Mouse (Mus musculus): ENCODE results near the gene Atxn10. TPM values are rescaled to one million over a fixed set of nuclear protein-coding genes. Genes with fewer than 3 reads are reported as not detected.

Gene Atxn10
- polyA plus RNA-seq, 1 experiment from 2014 or later: 457 TPM

DNA sequence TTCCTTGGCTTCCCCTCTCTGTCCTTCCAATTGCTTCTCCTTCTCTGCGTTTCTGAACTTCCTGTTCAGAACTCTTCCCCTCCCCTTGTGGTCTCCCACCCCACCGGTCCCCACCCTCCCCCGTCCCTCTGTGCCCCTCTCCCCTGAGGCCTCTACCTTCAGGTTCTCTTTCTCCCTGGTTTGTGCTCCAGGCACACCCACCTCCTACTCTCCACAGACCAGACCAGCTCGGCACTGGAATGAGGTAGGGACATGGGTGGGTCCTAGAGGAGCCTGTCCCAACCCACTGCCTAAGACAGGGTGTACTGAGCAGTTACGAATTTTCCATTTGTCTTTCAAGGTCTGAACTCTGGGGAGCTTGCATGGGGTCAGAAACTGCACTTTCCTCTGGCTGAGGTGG lies 143.9 kb downstream of the Atxn10 start:
- H3K4me2 ChIP-seq (replicated peaks; ENCODE audit: low read depth, low read length): no peak overlapping the region
- H3K4me3 ChIP-seq (ENCODE audit: low read depth, low read length): no peak overlapping the region
- no peak overlapping the region for H3K9ac ChIP-seq (ENCODE audit: low read depth, low read length)
- H3K36me3 ChIP-seq (ENCODE audit: control insufficient read depth, insufficient read depth, low read length): no peaks in the 10 kb centered on the region
- ATAC-seq (ENCODE audit: low FRiP score) (no peak), DNase-seq (ENCODE audit: low spot score) (no peak)
- no peaks in the 10 kb centered on the region for H3K9me3 ChIP-seq (ENCODE audit: control insufficient read depth, low read length)
- H3K27me3 ChIP-seq (ENCODE audit: control insufficient read depth, insufficient read depth, low read length): no peaks in the 10 kb centered on the region
- peaks cover 4% of the 10 kb centered on the region for H3K4me1 ChIP-seq (replicated peaks; ENCODE audit: control insufficient read depth, insufficient read depth, low read length)
- H3K27ac ChIP-seq (ENCODE audit: low read depth, low read length): no peak overlapping the region
- 58% methylated on average over 5 of the region's 5 CpGs for WGBS

DNA sequence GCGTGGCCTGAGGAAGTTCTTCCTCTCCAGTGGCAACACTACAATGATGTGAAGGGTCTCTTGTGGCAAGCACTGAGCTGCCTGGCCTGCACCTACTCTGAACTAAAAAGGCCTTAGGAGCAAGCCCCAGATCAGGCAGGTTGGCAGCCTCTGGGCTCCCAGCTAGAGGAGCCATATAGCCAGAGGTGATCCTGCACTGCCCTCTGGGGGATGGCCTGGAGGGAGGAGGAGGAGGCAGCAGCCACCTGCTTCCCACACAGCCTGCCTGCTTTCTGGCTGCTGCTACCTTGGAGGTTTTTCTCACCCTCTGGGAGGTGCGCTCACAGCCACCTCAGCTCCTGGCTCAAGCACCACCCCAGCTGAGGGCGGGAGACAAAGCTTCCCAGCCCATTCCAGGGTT lies 144.6 kb downstream of the Atxn10 start:
- whole genome bisulfite sequencing: 23% methylated on average over 3 of the region's 3 CpGs
- H3K27me3 ChIP-seq (ENCODE audit: control insufficient read depth, insufficient read depth, low read length): no peaks in the 10 kb centered on the region

DNA sequence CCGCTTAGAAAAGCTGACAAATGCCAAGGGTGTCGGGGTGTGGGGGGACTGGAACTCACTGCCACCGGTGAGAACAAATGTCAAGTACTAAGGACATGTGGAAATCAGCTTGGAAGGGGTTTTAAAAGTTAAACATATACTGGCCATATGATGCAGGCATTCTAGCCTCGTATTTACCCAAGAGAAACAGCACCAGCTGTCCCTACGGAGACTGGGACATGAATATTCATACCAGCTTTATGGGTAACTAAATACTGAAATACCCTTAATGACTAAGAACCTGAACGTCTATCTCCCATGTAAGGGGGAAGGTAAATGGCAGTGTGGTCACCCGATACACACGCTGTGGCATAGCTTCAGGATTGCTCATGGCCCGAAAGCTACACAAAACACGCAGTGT lies 152.9 kb downstream of the Atxn10 start:
- DNase-seq (ENCODE audit: low spot score) (no peak), ATAC-seq (ENCODE audit: low FRiP score) (no peak)
- Histone ChIP-seq H3K4me1 (replicated peaks; ENCODE audit: control insufficient read depth, insufficient read depth, low read length) (peaks cover 3% of the 10 kb centered on the region; the same call in 1 of the 2 replicates), H3K9ac (ENCODE audit: low read depth, low read length) (no peak overlapping the region), H3K9me3 (ENCODE audit: control insufficient read depth, low read length) (no peaks in the 10 kb centered on the region), H3K27me3 (ENCODE audit: control insufficient read depth, insufficient read depth, low read length) (no peaks in the 10 kb centered on the region), H3K27ac (ENCODE audit: low read depth, low read length) (no peak overlapping the region), H3K4me2 (replicated peaks; ENCODE audit: low read depth, low read length) (no peak overlapping the region), H3K36me3 (ENCODE audit: control insufficient read depth, insufficient read depth, low read length) (no peaks in the 10 kb centered on the region), H3K4me3 (ENCODE audit: low read depth, low read length) (no peak overlapping the region)
- 82% methylated on average over 10 of the region's 10 CpGs for whole genome bisulfite sequencing

More for the DNA sequence above, 144.6 kb downstream of the Atxn10 start:
- peak; percentile 43 for ATAC-seq (ENCODE audit: low FRiP score)
- Histone ChIP-seq H3K9ac (ENCODE audit: low read depth, low read length) (no peak overlapping the region), H3K4me1 (replicated peaks; ENCODE audit: control insufficient read depth, insufficient read depth, low read length) (peaks cover 4% of the 10 kb centered on the region), H3K9me3 (ENCODE audit: control insufficient read depth, low read length) (no peaks in the 10 kb centered on the region), H3K36me3 (ENCODE audit: control insufficient read depth, insufficient read depth, low read length) (no peaks in the 10 kb centered on the region), H3K27ac (ENCODE audit: low read depth, low read length) (no peak overlapping the region), H3K4me3 (ENCODE audit: low read depth, low read length) (no peak overlapping the region), H3K4me2 (replicated peaks; ENCODE audit: low read depth, low read length) (no peak overlapping the region)
- peak; percentile 53 for DNase-seq (ENCODE audit: low spot score)

DNA sequence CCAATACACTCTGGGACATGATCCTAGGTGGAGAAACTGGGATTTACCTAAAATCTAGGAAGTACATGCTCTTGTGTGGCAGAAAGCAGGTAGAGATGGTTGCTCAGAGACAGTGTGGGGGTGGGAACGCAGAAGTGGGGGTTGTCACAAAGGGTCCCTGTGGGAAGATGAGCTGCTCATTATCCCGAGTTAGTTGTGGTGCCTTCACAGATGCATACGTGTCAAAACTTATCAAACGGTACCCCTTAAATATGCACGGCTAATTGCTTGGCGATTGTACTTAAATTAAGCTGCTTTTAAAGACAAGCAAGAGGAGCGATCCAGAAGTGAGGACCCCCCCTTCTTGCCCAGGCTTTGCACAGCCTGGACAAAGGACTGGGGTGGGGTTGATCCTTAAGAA lies 153.7 kb downstream of the Atxn10 start:
- DNase-seq (ENCODE audit: low spot score) (no peak), ATAC-seq (ENCODE audit: low FRiP score) (no peak)
- Histone ChIP-seq H3K9ac (ENCODE audit: low read depth, low read length) (no peak overlapping the region), H3K4me1 (replicated peaks; ENCODE audit: control insufficient read depth, insufficient read depth, low read length) (peaks cover 9% of the 10 kb centered on the region), H3K4me2 (replicated peaks; ENCODE audit: low read depth, low read length) (no peak overlapping the region), H3K9me3 (ENCODE audit: control insufficient read depth, low read length) (no peaks in the 10 kb centered on the region), H3K36me3 (ENCODE audit: control insufficient read depth, insufficient read depth, low read length) (no peaks in the 10 kb centered on the region), H3K27me3 (ENCODE audit: control insufficient read depth, insufficient read depth, low read length) (no peaks in the 10 kb centered on the region), H3K4me3 (ENCODE audit: low read depth, low read length) (no peak overlapping the region), H3K27ac (ENCODE audit: low read depth, low read length) (0 out of 2 replicates have a peak overlapping the region, but pooled peaks have one; percentile 17)
- 79% methylated on average over 7 of the region's 7 CpGs for WGBS

DNA sequence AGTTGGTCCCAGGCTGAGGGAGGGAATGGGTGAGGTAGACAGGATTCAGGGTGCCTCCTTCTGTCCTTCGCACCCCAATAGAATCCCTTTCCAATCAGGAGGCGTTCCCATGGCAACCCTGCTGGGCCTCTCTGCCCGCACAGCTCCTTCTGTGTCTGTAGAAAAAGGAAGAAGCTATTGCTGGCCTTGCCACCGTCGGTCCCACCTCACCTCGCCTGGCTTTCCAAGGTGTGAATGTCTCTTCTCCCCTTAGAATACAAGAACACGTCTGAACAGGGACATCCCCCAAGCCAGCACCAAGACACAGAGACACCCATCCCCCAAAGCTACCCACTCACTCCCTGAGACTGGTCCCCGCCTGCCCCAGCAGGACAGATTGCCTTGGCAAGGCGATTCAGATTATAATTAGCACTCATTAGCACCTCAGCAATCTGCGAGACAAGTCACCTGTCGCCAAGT lies 158.1 kb downstream of the Atxn10 start:
- peak; percentile 49 for DNase-seq (ENCODE audit: low spot score)
- H3K9me3 ChIP-seq (ENCODE audit: control insufficient read depth, low read length): no peaks in the 10 kb centered on the region
- H3K4me2 ChIP-seq (replicated peaks; ENCODE audit: low read depth, low read length): no peak overlapping the region
- peaks cover 12% of the 10 kb centered on the region for H3K4me1 ChIP-seq (replicated peaks; ENCODE audit: control insufficient read depth, insufficient read depth, low read length)
- 7% methylated on average over 11 of the region's 11 CpGs for WGBS
- no peaks in the 10 kb centered on the region for H3K27me3 ChIP-seq (ENCODE audit: control insufficient read depth, insufficient read depth, low read length)
- no peak for ATAC-seq (ENCODE audit: low FRiP score)
- no peak overlapping the region for H3K27ac ChIP-seq (ENCODE audit: low read depth, low read length)
- no peaks in the 10 kb centered on the region for H3K36me3 ChIP-seq (ENCODE audit: control insufficient read depth, insufficient read depth, low read length)
- no peak overlapping the region for H3K4me3 ChIP-seq (ENCODE audit: low read depth, low read length)
- H3K9ac ChIP-seq (ENCODE audit: low read depth, low read length): no peak overlapping the region

DNA sequence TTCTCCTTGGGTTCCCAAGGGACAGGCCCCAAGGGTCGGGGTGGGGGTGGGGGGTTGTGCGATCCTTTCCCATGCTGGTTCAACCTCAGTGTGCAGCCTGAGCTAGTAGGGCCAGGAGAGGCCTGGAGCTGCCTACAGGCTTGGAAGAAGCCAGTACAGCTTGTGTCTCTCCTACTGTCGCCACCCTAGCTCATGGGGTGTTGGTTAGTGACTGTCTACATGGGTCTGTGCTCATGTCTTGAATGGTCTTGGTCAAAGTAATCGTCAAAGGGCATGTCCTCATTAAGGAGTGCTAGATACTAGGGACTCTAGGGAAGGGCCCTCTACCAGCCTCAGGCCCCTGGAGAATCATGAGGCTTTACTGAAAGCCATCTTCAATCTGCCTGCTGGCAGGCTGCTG lies 161.5 kb downstream of the Atxn10 start:
- Histone ChIP-seq H3K9me3 (ENCODE audit: control insufficient read depth, low read length) (no peaks in the 10 kb centered on the region), H3K4me3 (ENCODE audit: low read depth, low read length) (no peak overlapping the region), H3K27ac (ENCODE audit: low read depth, low read length) (peak overlapping the region; percentile 91), H3K27me3 (ENCODE audit: control insufficient read depth, insufficient read depth, low read length) (no peaks in the 10 kb centered on the region), H3K4me2 (replicated peaks; ENCODE audit: low read depth, low read length) (no peak overlapping the region), H3K9ac (ENCODE audit: low read depth, low read length) (no peak overlapping the region), H3K4me1 (replicated peaks; ENCODE audit: control insufficient read depth, insufficient read depth, low read length) (peaks cover 12% of the 10 kb centered on the region), H3K36me3 (ENCODE audit: control insufficient read depth, insufficient read depth, low read length) (no peaks in the 10 kb centered on the region)
- WGBS: 65% methylated on average over 4 of the region's 4 CpGs
- DNase-seq (ENCODE audit: low spot score) (no peak), ATAC-seq (ENCODE audit: low FRiP score) (no peak; the same call in 1 of the 2 replicates)

DNA sequence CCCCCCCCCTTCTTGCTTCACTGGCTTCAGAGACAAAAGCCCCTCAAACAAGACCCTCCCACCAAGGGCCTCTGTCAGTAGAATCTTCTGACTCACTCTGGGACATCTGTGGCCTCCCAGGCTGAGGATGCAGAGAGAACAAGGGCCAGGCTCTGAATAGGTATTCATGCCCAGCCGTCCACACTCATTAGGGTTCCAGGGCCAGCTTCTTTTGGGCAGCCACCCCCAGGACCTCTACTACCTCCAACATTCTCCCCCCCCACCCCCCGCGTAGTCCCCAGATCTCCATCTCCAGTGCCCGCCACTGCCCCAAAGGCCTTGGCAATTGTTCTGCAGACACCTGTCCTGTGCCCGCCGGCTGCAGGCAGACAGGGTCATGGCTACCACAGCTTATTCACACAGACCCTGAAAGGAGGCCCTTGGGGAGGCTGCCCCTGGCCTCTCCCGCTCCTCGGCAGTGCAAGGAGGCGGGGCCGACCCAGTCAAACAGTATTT lies 162.0 kb downstream of the Atxn10 start:
- DNase-seq (ENCODE audit: low spot score): peak; percentile 75
- H3K9ac ChIP-seq (ENCODE audit: low read depth, low read length): no peak overlapping the region
- peak; percentile 91 for ATAC-seq (ENCODE audit: low FRiP score)
- H3K9me3 ChIP-seq (ENCODE audit: control insufficient read depth, low read length): no peaks in the 10 kb centered on the region
- H3K4me2 ChIP-seq (replicated peaks; ENCODE audit: low read depth, low read length): no peak overlapping the region; the same call in 1 of the 2 replicates
- WGBS: 25% methylated on average over 9 of the region's 10 CpGs
- H3K36me3 ChIP-seq (ENCODE audit: control insufficient read depth, insufficient read depth, low read length): no peaks in the 10 kb centered on the region
- peaks cover 12% of the 10 kb centered on the region for H3K4me1 ChIP-seq (replicated peaks; ENCODE audit: control insufficient read depth, insufficient read depth, low read length)
- H3K27me3 ChIP-seq (ENCODE audit: control insufficient read depth, insufficient read depth, low read length): no peaks in the 10 kb centered on the region
- no peak overlapping the region for H3K4me3 ChIP-seq (ENCODE audit: low read depth, low read length)
- H3K27ac ChIP-seq (ENCODE audit: low read depth, low read length): peak overlapping the region; percentile 91

DNA sequence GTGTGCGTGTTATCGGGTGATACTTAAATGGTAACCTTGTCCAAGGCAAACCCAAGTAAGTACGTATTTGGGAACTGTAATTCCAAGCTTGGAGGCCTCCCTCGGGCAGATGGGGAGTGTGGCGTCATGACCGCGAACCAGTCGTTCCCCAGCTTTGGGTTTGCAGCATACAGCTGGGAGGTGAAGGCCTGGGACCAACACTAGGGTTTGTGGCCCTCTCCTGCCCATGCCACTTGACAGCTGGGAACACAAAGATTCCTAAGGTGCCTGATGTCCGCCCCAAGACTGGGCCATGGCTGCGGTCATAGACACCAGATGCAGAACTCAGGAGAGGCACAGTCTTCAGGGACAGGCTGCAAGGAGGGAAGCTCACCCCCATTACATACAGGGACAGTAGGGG lies 164.2 kb downstream of the Atxn10 start:
- DNase-seq (ENCODE audit: low spot score): no peak
- Histone ChIP-seq H3K4me1 (replicated peaks; ENCODE audit: control insufficient read depth, insufficient read depth, low read length) (peaks cover 3% of the 10 kb centered on the region; the same call in 1 of the 2 replicates), H3K27ac (ENCODE audit: low read depth, low read length) (no peak overlapping the region), H3K4me3 (ENCODE audit: low read depth, low read length) (no peak overlapping the region), H3K9me3 (ENCODE audit: control insufficient read depth, low read length) (no peaks in the 10 kb centered on the region), H3K9ac (ENCODE audit: low read depth, low read length) (no peak overlapping the region), H3K4me2 (replicated peaks; ENCODE audit: low read depth, low read length) (no peak overlapping the region), H3K27me3 (ENCODE audit: control insufficient read depth, insufficient read depth, low read length) (no peaks in the 10 kb centered on the region), H3K36me3 (ENCODE audit: control insufficient read depth, insufficient read depth, low read length) (no peaks in the 10 kb centered on the region)
- no peak for ATAC-seq (ENCODE audit: low FRiP score)
- WGBS: 89% methylated on average over 10 of the region's 10 CpGs

DNA sequence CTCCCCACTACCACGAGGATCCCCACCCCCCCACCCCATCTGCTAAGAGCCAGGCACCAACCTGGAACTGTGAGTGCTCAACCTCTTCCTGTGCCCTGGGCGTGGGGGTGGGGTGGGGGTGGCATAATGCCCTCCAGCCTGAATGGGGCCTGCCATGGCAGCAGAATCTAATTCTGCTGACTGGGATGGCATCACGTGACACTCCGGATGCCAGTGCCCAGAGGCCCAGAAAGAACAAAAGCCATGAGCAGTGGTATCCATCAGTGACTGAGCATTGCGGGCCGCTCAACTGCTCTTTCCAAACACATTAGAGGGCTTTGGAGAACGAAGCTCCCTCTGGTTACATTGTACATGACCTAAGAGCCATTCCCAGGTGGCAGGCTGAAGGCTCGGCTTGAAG lies 167.1 kb downstream of the Atxn10 start, which contains the start of gene 7530416G11Rik:
Gene 7530416G11Rik (minus strand): TSS at position 101 of the 400 bp plus-strand sequence.
- Histone ChIP-seq H3K36me3 (ENCODE audit: control insufficient read depth, insufficient read depth, low read length) (no peaks in the 10 kb centered on the region), H3K27me3 (ENCODE audit: control insufficient read depth, insufficient read depth, low read length) (no peaks in the 10 kb centered on the region), H3K27ac (ENCODE audit: low read depth, low read length) (no peak within 1 kb of the TSS), H3K4me1 (replicated peaks; ENCODE audit: control insufficient read depth, insufficient read depth, low read length) (peaks cover 8% of the 10 kb centered on the region), H3K4me2 (replicated peaks; ENCODE audit: low read depth, low read length) (no peak within 1 kb of the TSS), H3K4me3 (ENCODE audit: low read depth, low read length) (no peak within 1 kb of the TSS), H3K9me3 (ENCODE audit: control insufficient read depth, low read length) (no peaks in the 10 kb centered on the region), H3K9ac (ENCODE audit: low read depth, low read length) (no peak within 1 kb of the TSS)
- WGBS: 81% methylated on average over 8 of the region's 8 CpGs
- ATAC-seq (ENCODE audit: low FRiP score) (no peak), DNase-seq (ENCODE audit: low spot score) (no peak)
